Mouse (Mus musculus) neural tube, embryonic 12.5 days (tissue): ENCODE measurements around the gene Hoxc6. TPM values are rescaled to one million over a fixed set of nuclear protein-coding genes. Genes with fewer than 3 reads are reported as not detected.
A peak's percentile ranks its signal among the peaks of the same experiment; 100 is the strongest.

Source experiments
- ATAC-seq: fragments of 200-750 bp; cut with Nextera tagmentation; 2 replicates; pipeline ENCODE4 v1.8.0; 2017; ENCODE audit warnings: low read depth, mild to moderate bottlenecking, moderate TSS enrichment, moderate library complexity; ENCODE audit not compliant: low FRiP score
- H3K27ac ChIP-seq: fragments of 300-500 bp; sonication (generic); 2 replicates; pipeline ENCODE4 v1.5.1; 2016
- H3K27me3 ChIP-seq: fragments of 300-500 bp; sonication (generic); replicated peaks from 2 replicates; pipeline ENCODE4 v1.6.1; 2016; ENCODE audit warnings: mild to moderate bottlenecking
- H3K36me3 ChIP-seq: fragments of 300-500 bp; sonication (generic); 2 replicates; pipeline ENCODE4 v1.6.1; 2016; ENCODE audit warnings: mild to moderate bottlenecking
- H3K4me1 ChIP-seq: fragments of 300-500 bp; sonication (generic); 2 replicates; pipeline ENCODE4 v1.6.1; 2016
- H3K4me2 ChIP-seq: fragments of 300-500 bp; sonication (generic); replicated peaks from 2 replicates; pipeline ENCODE4 v1.6.1; 2016; ENCODE audit warnings: mild to moderate bottlenecking
- H3K4me3 ChIP-seq: fragments of 300-500 bp; sonication (generic); 2 replicates; pipeline ENCODE4 v1.5.1; 2016
- H3K9ac ChIP-seq: fragments of 300-500 bp; sonication (generic); 2 replicates; pipeline ENCODE4 v1.6.1; 2016; ENCODE audit warnings: mild to moderate bottlenecking
- H3K9me3 ChIP-seq: fragments of 300-500 bp; sonication (generic); 2 replicates; pipeline ENCODE4 v1.6.1; 2016; ENCODE audit warnings: mild to moderate bottlenecking
- WGBS: fragments of 180-500 bp; shearing (Covaris S2); methylation state at CpG from one replicate; pipeline ENCODE4 v1.1.7; 2016; 5-methylcytosine and 5-hydroxymethylcytosine counted together
- microRNA counts: library from miRNA; unstranded; fragments of <30 nt; microRNA quantifications from one replicate; lab custom pipeline; 2017
- microRNA-seq: library from miRNA; unstranded; fragments of <30 nt; microRNA quantifications from one replicate; pipeline ENCODE4, GENCODE M21; 2017
- polyA plus RNA-seq: library from polyadenylated mRNA; unstranded; fragments of >200 nt; fragmentation: Nextera tagmentation; extraction: Ambion mirVana; gene quantifications from 2 replicates; pipeline ENCODE4 v1.2.1, GENCODE M21; 2016

Hoxc6 gene
- polyA plus RNA-seq, 1 experiment from 2014 or later = 77.1 TPM

DNA sequence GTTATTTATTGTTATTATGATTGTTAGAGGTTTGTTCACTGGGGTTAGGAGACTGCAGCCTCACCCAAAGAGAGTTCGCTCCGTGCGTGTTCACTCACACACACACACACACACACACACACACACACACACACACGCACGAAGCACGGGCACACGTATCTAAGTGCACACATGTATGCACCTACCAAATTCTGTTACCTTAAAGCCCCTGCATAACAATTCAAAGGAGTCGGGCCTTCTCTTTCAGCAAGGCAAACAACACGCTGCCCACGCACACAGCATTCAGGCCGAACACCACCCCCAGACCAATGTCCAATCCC, 61.9 kb downstream of the Hoxc6 start:
- no peaks in the 10 kb centered on the region for H3K36me3 ChIP-seq
- peak overlapping the region; percentile 98 for H3K27ac ChIP-seq
- H3K9me3 ChIP-seq = no peaks in the 10 kb centered on the region
- H3K4me3 ChIP-seq = peak overlapping the region; percentile 47
- H3K9ac ChIP-seq = peak overlapping the region; percentile 96
- H3K4me2 ChIP-seq = peak overlapping the region; percentile 73
- peak; percentile 35 for ATAC-seq
- no peaks in the 10 kb centered on the region for H3K27me3 ChIP-seq
- WGBS = 3% methylated on average over 11 of the region's 11 CpGs
- H3K4me1 ChIP-seq = peaks cover 81% of the 10 kb centered on the region

DNA sequence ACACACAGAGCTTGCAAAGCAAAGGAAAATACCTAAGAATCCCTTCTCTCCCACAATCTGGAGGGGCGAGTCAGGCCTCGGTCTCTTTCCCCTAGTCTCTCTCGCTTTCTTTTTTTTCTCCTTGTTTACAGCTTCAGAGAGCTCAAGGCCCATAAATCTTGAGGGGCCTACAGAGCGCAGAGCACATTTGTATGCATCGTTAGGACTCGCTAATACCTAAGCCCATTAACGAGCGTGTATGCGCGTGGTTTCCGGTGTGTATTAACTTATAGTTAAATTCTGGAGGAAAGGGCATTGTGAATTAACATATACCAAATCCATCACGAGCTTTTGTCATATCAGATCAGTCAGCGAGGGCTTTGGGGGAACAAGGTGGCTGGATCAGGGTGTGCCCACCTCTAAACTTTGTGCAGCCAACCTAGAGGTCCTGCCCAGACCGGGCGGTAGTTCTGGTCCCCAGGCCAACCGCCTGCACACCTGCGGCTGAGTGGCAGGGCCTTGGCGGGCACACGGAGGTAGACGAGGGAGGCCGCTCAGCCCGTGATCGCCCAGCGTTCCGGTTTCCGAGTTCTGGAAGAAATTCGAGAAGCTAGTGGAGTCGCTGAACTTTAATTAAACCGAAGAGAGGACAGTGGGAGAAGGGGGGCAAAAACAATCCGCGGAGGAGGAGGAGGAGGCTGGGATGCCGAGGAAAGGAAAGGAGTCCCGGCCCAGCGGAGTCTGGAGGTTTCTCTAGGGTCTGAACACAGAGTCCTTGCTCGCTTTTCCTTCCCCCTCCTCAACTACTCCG, 62.5 kb downstream of the Hoxc6 start:
- Histone ChIP-seq H3K27me3 (no peaks in the 10 kb centered on the region), H3K27ac (peak overlapping the region; percentile 98), H3K4me3 (peak overlapping the region; percentile 47), H3K4me1 (peaks cover 81% of the 10 kb centered on the region), H3K9me3 (no peaks in the 10 kb centered on the region), H3K9ac (peak overlapping the region; percentile 96), H3K36me3 (no peaks in the 10 kb centered on the region), H3K4me2 (peak overlapping the region; percentile 73)
- WGBS = under 1% methylated on average over 36 of the region's 36 CpGs
- ATAC-seq = peak; percentile 79

DNA sequence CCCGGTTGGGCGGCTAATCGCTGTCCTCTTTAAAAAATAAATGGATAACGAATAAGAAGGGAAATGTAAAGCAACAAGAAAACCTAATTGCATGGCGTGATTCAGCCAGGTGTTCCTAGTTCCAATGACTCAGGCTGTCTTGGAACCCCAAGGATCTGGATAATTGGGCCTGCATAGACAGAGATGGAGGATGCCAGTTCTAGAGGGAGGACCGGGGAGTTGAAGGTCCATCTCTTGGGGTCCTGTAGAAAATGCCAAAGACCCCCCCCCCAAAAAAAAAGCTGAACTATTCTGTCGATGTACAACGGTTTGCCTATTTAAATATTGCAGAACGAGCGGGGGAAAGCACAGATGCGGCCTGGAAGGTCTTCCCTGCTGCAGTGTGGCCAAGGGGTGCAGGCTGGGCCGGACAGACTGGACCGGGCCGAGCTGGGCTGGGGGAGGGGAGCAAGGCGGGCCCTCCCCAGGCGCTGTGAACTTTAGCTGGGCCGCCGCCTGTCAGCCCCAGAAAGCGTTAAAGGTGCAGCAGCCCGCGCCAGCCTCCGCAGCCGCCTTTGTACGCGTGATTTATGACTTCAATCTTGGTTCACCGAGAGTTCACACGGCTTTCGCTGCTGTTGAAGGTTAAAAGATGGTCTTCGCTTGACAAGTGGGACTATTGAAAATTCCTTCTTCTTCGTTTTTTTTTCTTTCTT, 63.2 kb downstream of the Hoxc6 start:
- WGBS = under 1% methylated on average over 30 of the region's 30 CpGs
- peak overlapping the region; percentile 98 for H3K27ac ChIP-seq
- H3K36me3 ChIP-seq = no peaks in the 10 kb centered on the region
- H3K27me3 ChIP-seq = no peaks in the 10 kb centered on the region
- ATAC-seq = peak; percentile 64
- no peaks in the 10 kb centered on the region for H3K9me3 ChIP-seq
- H3K9ac ChIP-seq = peak overlapping the region; percentile 96
- peaks cover 82% of the 10 kb centered on the region for H3K4me1 ChIP-seq
- peak overlapping the region; percentile 73 for H3K4me2 ChIP-seq
- H3K4me3 ChIP-seq = peak overlapping the region; percentile 47

MicroRNA genes within 50 kb of the gene (microRNA counts, 519-probe panel; counts per million panel counts)
- 4,312 counts per million, percentile 78 among the panel's probes with 10 or more counts for microRNA mmu-miR-615-3p (lab: Ali Mortazavi, UCI)
- 342 counts per million, percentile 67 among the panel's probes with 10 or more counts for microRNA mmu-miR-615-5p (lab: Ali Mortazavi, UCI)

Small RNA genes within 50 kb of the gene (microRNA-seq; reads per million reads assigned to microRNA genes)
- gene Mir196a-2 = 1,976 reads per million, percentile 84 among the genes with 10 or more reads in this experiment
- 18,044 reads per million, percentile 97 among the genes with 10 or more reads in this experiment for gene Mir615

Other genes starting within 250 kb of the Hoxc6 start
- gene Hoxc13, start 77.2 kb upstream of the Hoxc6 start, polyA plus RNA-seq = 6.5 and 17.7 TPM in 2 replicates
- 8.1 and 14.2 TPM in 2 replicates for gene Hoxc12, start 61.5 kb upstream of the Hoxc6 start, polyA plus RNA-seq
- 4.3 and 5.7 TPM in 2 replicates for gene Hoxc11, start 43.8 kb upstream of the Hoxc6 start, polyA plus RNA-seq
- 62.1 and 77.3 TPM in 2 replicates for gene Hoxc10, start 31.5 kb upstream of the Hoxc6 start, polyA plus RNA-seq
- gene Hoxc5, start 30.8 kb upstream of the Hoxc6 start, polyA plus RNA-seq = 32.1 and 35.5 TPM in 2 replicates
- gene Hoxc9, start 21.8 kb upstream of the Hoxc6 start, polyA plus RNA-seq = 45.2 and 47.4 TPM in 2 replicates
- gene Hoxc8, start 7.7 kb upstream of the Hoxc6 start, polyA plus RNA-seq = 44.5 and 65.6 TPM in 2 replicates
- gene Hoxc4, start 20.7 kb downstream of the Hoxc6 start, polyA plus RNA-seq = 69.5 and 77.4 TPM in 2 replicates
- 66.6 and 68.0 TPM in 2 replicates for gene Smug1, start 168.8 kb downstream of the Hoxc6 start, polyA plus RNA-seq
- gene Cbx5, start 241.6 kb downstream of the Hoxc6 start, polyA plus RNA-seq = 149 and 157 TPM in 2 replicates
- gene Hnrnpa1, start 242.2 kb downstream of the Hoxc6 start, polyA plus RNA-seq = 1,154 and 1,199 TPM in 2 replicates